Comparison of ENCODE assay signal across 10 mouse cellular contexts in the genomic region with DNA sequence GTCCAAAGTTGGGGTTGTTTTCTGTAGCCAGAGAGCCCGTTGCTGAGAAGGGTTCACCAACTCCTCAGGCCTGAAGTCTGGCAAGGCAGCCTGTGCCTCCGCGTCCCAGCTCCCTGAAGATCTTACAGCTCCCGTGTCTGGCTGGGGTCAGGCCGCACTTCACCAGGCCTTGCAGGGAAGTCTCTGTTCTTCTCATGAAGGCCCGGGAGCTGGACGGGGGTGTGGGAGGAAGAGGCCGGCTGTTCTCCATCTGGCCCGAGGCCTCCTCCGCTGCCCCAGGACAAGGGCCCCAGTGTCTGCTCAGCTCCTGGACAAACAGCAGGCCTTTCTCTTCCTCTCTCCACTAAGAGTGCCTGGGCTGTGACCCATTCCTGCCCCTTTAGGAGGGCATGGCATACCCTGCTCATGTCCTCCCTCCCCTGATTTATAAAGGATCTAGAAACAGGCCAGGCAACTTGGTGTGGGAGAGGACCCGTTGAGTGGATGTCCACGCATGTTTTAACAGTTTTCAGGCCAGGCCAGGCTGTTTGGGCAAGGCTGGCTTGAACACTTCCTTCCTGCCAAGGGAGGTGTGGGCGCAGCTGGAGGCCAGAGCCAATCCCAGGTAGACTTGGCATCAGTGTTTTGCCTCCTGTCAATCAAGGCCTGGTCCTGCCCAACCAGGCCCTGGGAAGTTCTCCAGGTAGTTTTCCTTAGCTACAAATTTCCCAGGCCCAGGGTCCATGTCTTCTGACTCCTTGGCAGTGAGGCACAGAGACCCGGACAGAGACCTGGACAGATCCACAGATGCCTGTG. TPM values are rescaled to one million over a fixed set of nuclear protein-coding genes. Genes with fewer than 3 reads are reported as not detected.
DNase-seq lines count a peak whose midpoint lies in the region; ATAC-seq and TF ChIP-seq lines count a peak whose summit lies in the region.
"Had no signal": no experiment of that assay in that cellular context is flagged by ENCODE, and none has a peak within 500 bp of the region (broad histone marks: within the 10 kb centered on the region; RNA-seq: fewer than 3 reads in every experiment).

No protein-coding gene starts in this region.

- no peak for DNase-seq in hindbrain, embryonic 11.5 days (ENCODE audit: low spot score)
- DNase-seq in embryonic facial prominence, embryonic 14.5 days (ENCODE audit: low spot score): peak; percentile 43
- no peak for DNase-seq in cerebellum, adult 2 months
- no peak for DNase-seq in adrenal gland, adult 18-20 months (ENCODE audit: low spot score in 2 of 2)

- TF ChIP-seq POLR2A in cerebellum, adult 2 months (IDR thresholded peaks at IDR 0.05; ENCODE audit: borderline replicate concordance, insufficient read depth, low read length): no peak

- peaks cover 6% of the 10 kb centered on the region; the same call in 1 of the 2 replicates for H3K27me3 ChIP-seq in hindbrain, embryonic 12.5 days
- no peaks in the 10 kb centered on the region for H3K27me3 ChIP-seq in hindbrain, embryonic 11.5 days (ENCODE audit: control insufficient read depth, insufficient read depth, low read length)
- H3K27me3 ChIP-seq in E14TG2a.4 (ENCODE audit: insufficient read depth, low read length): no peaks in the 10 kb centered on the region
- no peaks in the 10 kb centered on the region for H3K27me3 ChIP-seq in embryonic facial prominence, embryonic 14.5 days (replicated peaks; ENCODE audit: control insufficient read depth, insufficient read depth, low read length)
- no peaks in the 10 kb centered on the region for H3K27me3 ChIP-seq in limb, embryonic 13.5 days
- H3K27me3 ChIP-seq in cerebellum, adult 2 months (ENCODE audit: control insufficient read depth, insufficient read depth, low read length): no peaks in the 10 kb centered on the region; the same call in 1 of the 2 replicates
- no peaks in the 10 kb centered on the region for H3K27me3 ChIP-seq in midbrain, embryonic 15.5 days (replicated peaks)

- H3K4me3 ChIP-seq in hindbrain, embryonic 12.5 days: no peak overlapping the region
- no peak overlapping the region for H3K4me3 ChIP-seq in hindbrain, embryonic 11.5 days (ENCODE audit: low read depth, low read length)
- peak overlapping the region; percentile 68 for H3K4me3 ChIP-seq in E14TG2a.4 (replicated peaks; ENCODE audit: low read length)
- H3K4me3 ChIP-seq in embryonic facial prominence, embryonic 14.5 days (ENCODE audit: low read depth, low read length): no peak overlapping the region
- H3K4me3 ChIP-seq in limb, embryonic 13.5 days: no peak overlapping the region
- no peak overlapping the region for H3K4me3 ChIP-seq in cerebellum, adult 2 months (replicated peaks; ENCODE audit: insufficient read depth, low read depth, low read length)
- H3K4me3 ChIP-seq in midbrain, embryonic 15.5 days: no peak overlapping the region
- H3K4me3 ChIP-seq: left cerebral cortex, adult 2 months; myocyte had no signal

- no peak for TF ChIP-seq CTCF in E14TG2a.4 (conservative IDR thresholded peaks at IDR 0.05; ENCODE audit: low read length)
- TF ChIP-seq CTCF in cerebellum, adult 2 months (IDR thresholded peaks at IDR 0.05; ENCODE audit: borderline replicate concordance, insufficient read depth, low read depth, low read length): no peak

- H3K4me2 ChIP-seq in hindbrain, embryonic 12.5 days (replicated peaks): no peak overlapping the region
- no peak overlapping the region for H3K4me2 ChIP-seq in hindbrain, embryonic 11.5 days (replicated peaks; ENCODE audit: low read depth, low read length)
- no peak overlapping the region for H3K4me2 ChIP-seq in embryonic facial prominence, embryonic 14.5 days (ENCODE audit: low read depth, low read length)
- no peak overlapping the region for H3K4me2 ChIP-seq in limb, embryonic 13.5 days (replicated peaks)
- H3K4me2 ChIP-seq in midbrain, embryonic 15.5 days: no peak overlapping the region

- no peaks in the 10 kb centered on the region for H3K9me3 ChIP-seq in hindbrain, embryonic 12.5 days (replicated peaks)
- no peaks in the 10 kb centered on the region for H3K9me3 ChIP-seq in hindbrain, embryonic 11.5 days (ENCODE audit: control insufficient read depth, low read length)
- H3K9me3 ChIP-seq in E14TG2a.4 (ENCODE audit: low read length): no peaks in the 10 kb centered on the region
- H3K9me3 ChIP-seq in embryonic facial prominence, embryonic 14.5 days (ENCODE audit: control insufficient read depth, low read length): no peaks in the 10 kb centered on the region
- no peaks in the 10 kb centered on the region for H3K9me3 ChIP-seq in limb, embryonic 13.5 days
- H3K9me3 ChIP-seq in midbrain, embryonic 15.5 days: no peaks in the 10 kb centered on the region

- no peaks in the 10 kb centered on the region for H3K36me3 ChIP-seq in hindbrain, embryonic 12.5 days
- no peaks in the 10 kb centered on the region for H3K36me3 ChIP-seq in hindbrain, embryonic 11.5 days (ENCODE audit: control insufficient read depth, insufficient read depth, low read length)
- H3K36me3 ChIP-seq in E14TG2a.4 (ENCODE audit: insufficient read depth, low read length): no peaks in the 10 kb centered on the region
- H3K36me3 ChIP-seq in embryonic facial prominence, embryonic 14.5 days (ENCODE audit: control insufficient read depth, insufficient read depth, low read length): no peaks in the 10 kb centered on the region
- no peaks in the 10 kb centered on the region for H3K36me3 ChIP-seq in limb, embryonic 13.5 days
- H3K36me3 ChIP-seq in midbrain, embryonic 15.5 days (replicated peaks): no peaks in the 10 kb centered on the region

- WGBS in hindbrain, embryonic 12.5 days: 65% methylated on average over 14 of the region's 14 CpGs
- 68% methylated on average over 14 of the region's 14 CpGs for WGBS in hindbrain, embryonic 11.5 days
- WGBS in embryonic facial prominence, embryonic 14.5 days: 40% methylated on average over 12 of the region's 14 CpGs
- WGBS in limb, embryonic 13.5 days: 58% methylated on average over 14 of the region's 14 CpGs
- WGBS in cerebellum, adult 2 months: 62% methylated on average over 14 of the region's 14 CpGs
- WGBS in midbrain, embryonic 15.5 days: 79% methylated on average over 14 of the region's 14 CpGs

- ATAC-seq in hindbrain, embryonic 12.5 days (ENCODE audit: low FRiP score): no peak
- ATAC-seq in hindbrain, embryonic 11.5 days (ENCODE audit: low FRiP score): no peak
- peak; percentile 42; the same call in 1 of the 2 replicates for ATAC-seq in embryonic facial prominence, embryonic 14.5 days (ENCODE audit: low read depth)
- ATAC-seq in limb, embryonic 13.5 days (ENCODE audit: low FRiP score, low read depth): no peak
- no peak for ATAC-seq in midbrain, embryonic 15.5 days (replicated peaks)

- no peak overlapping the region for H3K9ac ChIP-seq in hindbrain, embryonic 12.5 days
- H3K9ac ChIP-seq in hindbrain, embryonic 11.5 days (ENCODE audit: low read depth, low read length): no peak overlapping the region
- peak overlapping the region; percentile 8; the same call in 1 of the 2 replicates for H3K9ac ChIP-seq in embryonic facial prominence, embryonic 14.5 days (ENCODE audit: low read depth, low read length)
- H3K9ac ChIP-seq in limb, embryonic 13.5 days: 0 out of 2 replicates have a peak overlapping the region, but pooled peaks have one; percentile 13
- H3K9ac ChIP-seq in midbrain, embryonic 15.5 days: no peak overlapping the region

- H3K27ac ChIP-seq in hindbrain, embryonic 12.5 days: peak overlapping the region; percentile 1; the same call in 1 of the 2 replicates
- no peak overlapping the region for H3K27ac ChIP-seq in hindbrain, embryonic 11.5 days (ENCODE audit: low read depth, low read length)
- H3K27ac ChIP-seq in embryonic facial prominence, embryonic 14.5 days (replicated peaks; ENCODE audit: low read depth, low read length): peak overlapping the region; percentile 35
- H3K27ac ChIP-seq in limb, embryonic 13.5 days: peak overlapping the region; percentile 82
- H3K27ac ChIP-seq in cerebellum, adult 2 months (ENCODE audit: insufficient read depth, low read length): no peak overlapping the region
- H3K27ac ChIP-seq in midbrain, embryonic 15.5 days: no peak overlapping the region
- H3K27ac ChIP-seq: left cerebral cortex, adult 2 months had no signal

- no peaks in the 10 kb centered on the region for H3K4me1 ChIP-seq in hindbrain, embryonic 12.5 days
- H3K4me1 ChIP-seq in hindbrain, embryonic 11.5 days (replicated peaks; ENCODE audit: control insufficient read depth, insufficient read depth, low read length): no peaks in the 10 kb centered on the region
- H3K4me1 ChIP-seq in E14TG2a.4 (replicated peaks; ENCODE audit: low read depth, low read length): peaks cover 92% of the 10 kb centered on the region
- H3K4me1 ChIP-seq in embryonic facial prominence, embryonic 14.5 days (ENCODE audit: control insufficient read depth, insufficient read depth, low read length): no peaks in the 10 kb centered on the region
- H3K4me1 ChIP-seq in limb, embryonic 13.5 days: peaks cover 21% of the 10 kb centered on the region
- peaks cover 3% of the 10 kb centered on the region; the same call in 1 of the 2 replicates for H3K4me1 ChIP-seq in cerebellum, adult 2 months (ENCODE audit: control insufficient read depth, insufficient read depth, low read length)
- H3K4me1 ChIP-seq in midbrain, embryonic 15.5 days: no peaks in the 10 kb centered on the region

RNA-seq across cellular contexts. Expression of gene Itpr3, which starts 8.5 kb away (rescaled TPM):
- 2.5 and 2.8 TPM in 2 replicates for polyA plus RNA-seq in hindbrain, embryonic 12.5 days (2016; fragmentation: Nextera tagmentation; extraction: Ambion mirVana)
- 1.2 and 1.3 TPM in 2 replicates for polyA plus RNA-seq in hindbrain, embryonic 11.5 days (2014; fragmentation: Nextera tagmentation; extraction: Ambion mirVana)
- polyA plus RNA-seq in embryonic facial prominence, embryonic 14.5 days (2014; fragmentation: Nextera tagmentation; extraction: Ambion mirVana): 5.0 and 5.5 TPM in 2 replicates
- 3.1 and 3.3 TPM in 2 replicates for polyA plus RNA-seq in limb, embryonic 13.5 days (2015; fragmentation: Nextera tagmentation; extraction: Ambion mirVana)
- 6.5 and 7.6 TPM in 2 replicates for polyA plus RNA-seq in cerebellum, adult 2 months (2012; rRNA removed)
- 1 to 10 TPM; 5.5 to 6.2 TPM for total RNA-seq in adrenal gland, adult 18-20 months (2021)
- polyA plus RNA-seq in midbrain, embryonic 15.5 days (2015; fragmentation: Nextera tagmentation; extraction: Ambion mirVana): 0.78 and 0.80 TPM in 2 replicates

RNA-seq across cellular contexts. Expression of gene Bak1, which starts 19.8 kb away (rescaled TPM):
- polyA plus RNA-seq in hindbrain, embryonic 12.5 days (2016; fragmentation: Nextera tagmentation; extraction: Ambion mirVana): 3.3 and 3.5 TPM in 2 replicates
- 7.4 and 9.5 TPM in 2 replicates for polyA plus RNA-seq in hindbrain, embryonic 11.5 days (2014; fragmentation: Nextera tagmentation; extraction: Ambion mirVana)
- polyA plus RNA-seq in embryonic facial prominence, embryonic 14.5 days (2014; fragmentation: Nextera tagmentation; extraction: Ambion mirVana): 9.0 and 9.8 TPM in 2 replicates
- 4.6 and 4.7 TPM in 2 replicates for polyA plus RNA-seq in limb, embryonic 13.5 days (2015; fragmentation: Nextera tagmentation; extraction: Ambion mirVana)
- polyA plus RNA-seq in cerebellum, adult 2 months (2012; rRNA removed): 19.0 and 19.9 TPM in 2 replicates
- total RNA-seq in adrenal gland, adult 18-20 months (2021): 10 to 100 TPM; 27.2 to 31.0 TPM
- 3.5 and 4.2 TPM in 2 replicates for polyA plus RNA-seq in midbrain, embryonic 15.5 days (2015; fragmentation: Nextera tagmentation; extraction: Ambion mirVana)

Comparison
In these comparisons a context has a peak if more than half of its experiments do, and no peak if none do; other contexts are left out.
1. H3K27ac ChIP-seq: peak in hindbrain, embryonic 12.5 days (single experiment), embryonic facial prominence, embryonic 14.5 days (single experiment) and limb, embryonic 13.5 days (single experiment); none in hindbrain, embryonic 11.5 days (single experiment), cerebellum, adult 2 months (single experiment) and midbrain, embryonic 15.5 days (single experiment).
2. H3K9ac ChIP-seq: peak in embryonic facial prominence, embryonic 14.5 days (single experiment) and limb, embryonic 13.5 days (single experiment); none in hindbrain, embryonic 12.5 days (single experiment), hindbrain, embryonic 11.5 days (single experiment) and midbrain, embryonic 15.5 days (single experiment).